Mouse (Mus musculus): ENCODE measurements around the gene Calr3.
A peak's percentile ranks its signal among the peaks of the same experiment; 100 is the strongest.

Calr3 gene

GRCm38 (mm10) chr8:72443338-72443993, at the start of gene Calr3, which contains the start of gene 1700030K09Rik:
Gene Calr3, minus strand, starts transcription at chr8:72443870.
Gene 1700030K09Rik, plus strand, starts transcription at chr8:72443880.
- DNase-seq = peak; percentile 98 to 99

GRCm38 (mm10) chr8:72493381-72493780, 49.7 kb upstream of the Calr3 start:
- no peak for DNase-seq

GRCm38 (mm10) chr8:72492622-72493081, 49.0 kb upstream of the Calr3 start:
- DNase-seq = peak; percentile 100

DNA sequence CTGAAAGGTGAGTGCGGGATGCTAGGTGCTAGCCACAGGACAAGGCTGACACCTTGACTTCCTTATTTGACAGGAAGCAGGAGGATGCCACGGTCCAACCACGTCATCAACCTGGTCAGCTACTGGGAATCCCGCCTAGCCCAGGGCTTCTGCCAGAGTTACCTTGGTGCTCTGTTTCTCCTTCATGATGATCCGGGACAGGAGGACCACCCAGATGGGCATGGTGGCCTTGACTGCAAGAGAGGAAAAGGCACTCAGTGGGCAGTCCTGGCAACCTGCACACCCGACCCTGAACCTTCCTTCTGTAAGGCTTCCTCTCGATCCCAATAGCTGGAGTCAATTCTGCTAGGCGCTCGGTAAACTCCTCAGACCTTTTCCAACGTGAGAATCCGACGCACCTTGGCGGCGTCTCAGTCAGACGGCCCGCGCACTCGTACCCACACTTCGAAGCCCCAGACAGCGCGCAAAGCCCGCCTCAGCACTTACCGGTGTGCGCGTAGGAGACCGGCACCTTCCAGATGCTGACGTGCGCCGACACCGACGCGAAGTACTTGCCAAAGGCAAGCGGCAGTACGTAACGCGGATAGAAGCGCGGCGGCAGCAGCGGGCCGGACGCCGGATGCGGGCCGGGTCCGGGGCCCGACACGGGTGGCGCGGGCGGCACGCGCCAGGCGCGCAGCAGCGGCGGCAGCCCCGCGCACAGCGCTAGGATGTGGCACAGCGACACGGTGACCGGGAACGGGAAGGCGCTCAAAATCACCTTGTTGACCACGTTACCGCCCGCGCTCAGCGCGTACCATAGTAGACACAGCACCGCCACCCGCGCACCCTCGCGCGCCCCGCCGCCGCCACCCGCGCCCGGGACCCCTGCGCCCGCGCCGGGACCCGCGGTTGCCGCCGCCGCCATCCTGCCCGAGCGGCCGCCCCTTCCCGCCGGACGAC, 48.3 kb upstream of the Calr3 start, which contains the start of gene Slc35e1:
Gene Slc35e1 (minus strand): TSS at position 935 of the 942 bp plus-strand sequence.
- peak; percentile 53 to 58 for DNase-seq

GRCm38 (mm10) chr8:72491017-72491416, 47.3 kb upstream of the Calr3 start:
- peak; percentile 45 to 59 for DNase-seq

- no peak for DNase-seq
Observed at GRCm38 (mm10) chr8:72487014-72487413, 43.3 kb upstream of the Calr3 start.

GRCm38 (mm10) chr8:72485456-72486199, 42.0 kb upstream of the Calr3 start:
- DNase-seq = no peak

DNA sequence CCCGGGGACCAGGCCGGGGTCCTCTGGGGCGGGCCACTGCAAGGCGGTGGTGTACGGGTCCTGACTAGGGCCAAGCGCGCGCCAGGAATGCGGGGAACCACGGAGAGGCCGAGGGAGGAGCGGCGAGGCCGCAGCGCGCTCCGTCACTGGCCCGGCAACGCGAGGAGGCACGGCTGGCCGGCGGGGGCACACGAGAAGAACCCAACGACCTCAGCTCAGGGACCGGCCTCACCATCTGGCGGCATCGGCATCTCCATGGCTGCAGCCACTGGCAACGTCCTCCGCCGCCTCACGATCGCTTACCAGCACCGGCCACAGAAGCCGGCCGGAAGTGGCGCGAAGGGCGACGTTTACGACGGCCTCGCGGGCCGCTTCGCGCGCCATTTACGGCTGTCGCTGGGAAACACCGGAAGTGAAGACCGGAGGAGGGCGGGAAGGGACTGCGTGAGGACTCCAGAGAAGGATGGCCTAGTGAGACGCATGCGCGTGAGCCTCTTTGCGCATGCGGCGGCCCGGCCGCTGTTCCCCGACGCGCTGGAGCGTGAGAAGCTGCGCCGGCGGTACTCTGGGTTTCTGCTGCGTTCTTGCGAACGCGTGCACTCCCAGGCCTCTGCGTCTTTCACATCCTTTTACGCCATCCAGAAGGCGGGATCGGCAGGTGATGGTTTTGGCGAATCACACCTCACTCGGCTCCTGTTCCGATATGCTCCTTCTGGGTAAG, 31.3 kb upstream of the Calr3 start, which contains the start of gene Cherp:
Gene Cherp (minus strand): TSS at position 401 of the 721 bp plus-strand sequence.
- DNase-seq = peak; percentile 96 to 98

GRCm38 (mm10) chr8:72470684-72471083, 27.0 kb upstream of the Calr3 start:
- DNase-seq = peak; percentile 33 to 37

- no peak for DNase-seq
Observed at GRCm38 (mm10) chr8:72469984-72470383, 26.3 kb upstream of the Calr3 start.

DNA sequence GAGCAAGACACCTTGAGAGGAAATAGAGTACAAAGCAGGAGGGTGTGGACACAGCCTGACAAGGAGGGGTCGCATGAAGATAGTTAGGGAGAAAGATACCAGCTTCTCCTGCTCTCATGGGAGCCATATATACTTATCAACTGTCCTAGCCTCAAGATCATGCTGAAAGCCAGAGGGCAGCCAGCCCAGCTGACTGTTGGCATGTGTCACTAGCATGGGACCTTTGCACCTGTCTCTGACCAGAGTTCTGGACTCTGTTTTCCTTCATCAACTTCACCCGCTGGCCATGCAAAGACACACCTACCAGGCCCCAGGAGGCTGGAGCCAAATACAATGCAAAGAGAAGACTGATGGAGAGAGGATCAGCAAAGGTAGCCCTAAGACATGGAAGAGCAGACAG, 25.6 kb upstream of the Calr3 start:
- no peak for DNase-seq

- no peak for DNase-seq
Observed at GRCm38 (mm10) chr8:72464211-72464610, 20.5 kb upstream of the Calr3 start.

GRCm38 (mm10) chr8:72459881-72460533, 16.3 kb upstream of the Calr3 start:
- DNase-seq = no peak

GRCm38 (mm10) chr8:72458457-72458856, 14.8 kb upstream of the Calr3 start:
- DNase-seq = no peak

DNA sequence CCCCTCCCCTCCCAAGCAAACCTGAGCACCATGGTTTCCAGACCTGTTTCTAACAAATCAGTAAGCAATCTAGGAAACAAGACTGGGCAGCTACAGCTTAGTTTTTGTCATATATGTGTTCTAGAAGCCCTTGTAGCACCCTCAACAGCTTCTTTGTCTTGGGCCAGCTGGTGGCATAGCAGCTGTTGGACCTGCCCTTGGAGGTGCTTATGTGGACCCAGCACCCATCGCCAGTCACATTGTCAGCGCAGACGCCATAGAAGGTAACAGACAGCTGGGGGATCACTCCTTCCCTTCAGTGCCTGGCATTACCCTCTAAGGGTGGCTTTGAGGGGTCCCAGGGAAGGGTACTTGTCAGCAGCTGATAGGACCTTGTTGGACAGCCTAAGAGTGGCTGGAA, 14.1 kb upstream of the Calr3 start:
- DNase-seq = no peak

GRCm38 (mm10) chr8:72455317-72455716, 11.6 kb upstream of the Calr3 start:
- DNase-seq = no peak

DNA sequence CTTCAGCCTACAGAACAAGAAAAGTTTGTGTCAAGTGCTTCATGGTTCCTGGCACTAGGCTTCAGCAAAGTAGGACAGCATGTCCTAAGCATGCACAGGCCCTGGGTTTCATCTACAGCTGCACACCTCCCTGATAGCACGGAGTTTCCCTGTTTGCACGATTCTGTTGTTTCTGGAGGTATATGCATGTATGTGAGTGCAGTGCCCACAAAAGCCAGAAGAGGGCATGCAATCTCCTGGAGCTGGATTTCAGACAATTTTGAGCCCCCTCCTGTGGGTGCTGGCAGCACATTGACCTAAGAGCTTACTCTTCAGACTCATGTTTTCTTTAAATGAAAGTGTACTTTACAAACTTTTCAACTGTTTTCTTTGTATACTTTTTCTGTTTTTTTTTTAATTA, 10.2 kb upstream of the Calr3 start:
- DNase-seq = no peak

DNA sequence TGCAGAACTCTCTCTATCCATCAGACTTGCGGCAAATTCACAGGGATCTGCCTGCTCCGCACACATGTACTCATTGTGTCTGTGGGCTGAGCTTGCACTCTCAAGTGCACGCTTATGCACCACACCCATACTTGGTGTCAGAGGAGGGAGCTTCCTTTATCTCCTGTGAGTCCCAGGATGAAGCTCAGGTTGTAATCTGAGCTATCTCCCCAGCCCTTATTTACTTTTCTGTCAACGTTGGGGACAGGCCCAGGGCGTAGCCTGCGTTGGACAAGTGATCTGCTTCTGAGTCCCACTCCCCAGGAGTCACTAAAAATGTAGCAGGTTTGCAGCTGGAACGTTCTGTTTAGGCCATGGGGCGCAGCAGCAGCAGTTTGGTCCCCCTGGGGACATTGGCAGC, 7.8 kb upstream of the Calr3 start:
- DNase-seq = no peak

DNA sequence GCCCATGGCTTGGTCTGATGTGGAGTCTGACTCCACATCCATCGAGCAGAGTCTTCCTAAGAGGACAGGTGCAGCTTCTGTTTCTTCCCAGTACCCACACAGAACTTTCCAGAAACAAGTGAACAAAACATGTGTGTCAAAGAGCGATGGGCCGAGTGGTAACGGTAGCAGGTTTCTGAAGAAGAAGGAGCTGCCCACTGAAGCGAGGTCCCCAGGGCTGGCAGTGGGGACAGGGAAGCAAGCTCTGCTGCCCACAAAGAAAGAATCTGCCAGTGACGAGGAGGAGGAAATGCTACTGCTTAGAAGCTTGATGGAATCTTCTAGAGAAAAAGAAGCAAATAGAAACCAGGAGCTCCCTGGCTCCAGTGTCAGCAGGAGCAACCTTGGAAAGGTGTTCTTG, 1.4 kb upstream of the Calr3 start:
- no peak for DNase-seq

DNA sequence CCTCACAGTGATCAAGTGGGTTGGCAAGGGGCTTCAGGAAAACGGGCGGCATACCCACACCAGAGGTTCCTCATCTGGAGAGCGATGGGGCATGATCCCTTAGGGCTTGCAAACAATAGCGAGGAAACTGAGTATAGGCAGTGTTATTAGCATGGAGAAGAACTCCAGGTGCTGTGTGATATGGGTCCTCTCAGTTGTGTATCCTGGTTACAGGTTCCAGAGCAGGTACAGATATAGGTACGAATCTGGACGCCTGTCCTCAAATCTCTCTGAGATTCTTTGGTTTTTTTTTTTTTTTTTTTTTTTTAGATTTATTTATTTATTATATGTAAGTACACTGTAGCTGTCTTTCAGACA, 302 bp upstream of the Calr3 start:
- no peak for DNase-seq

GRCm38 (mm10) chr8:72438248-72439015, 5.2 kb downstream of the Calr3 start:
- no peak for DNase-seq
